Mouse (Mus musculus) kidney, postnatal 0 days (tissue): ENCODE results near the gene Mogat2. TPM values are rescaled to one million over a fixed set of nuclear protein-coding genes. Genes with fewer than 3 reads are reported as not detected.
A peak's percentile ranks its signal among the peaks of the same experiment; 100 is the strongest.

Experiments used
- ATAC-seq: fragments of 200-750 bp; cut with Nextera tagmentation; replicated peaks from 2 replicates; pipeline ENCODE4 v1.8.0; 2017; ENCODE audit warnings: low read depth, moderate number of reproducible peaks, moderate TSS enrichment, moderate library complexity; ENCODE audit not compliant: low FRiP score
- DNase-seq: peaks from one replicate; pipeline ENCODE4 v3.0.0-alpha.2; 2016; ENCODE audit warnings: low spot score
- H3K27ac ChIP-seq: fragments of 300-500 bp; sonication (generic); 2 replicates; pipeline ENCODE4 v1.5.1; 2014; ENCODE audit warnings: mild to moderate bottlenecking
- H3K27me3 ChIP-seq: fragments of 300-500 bp; sonication (generic); 2 replicates; pipeline ENCODE4 v1.6.1; 2014; ENCODE audit warnings: low read length, mixed read lengths; ENCODE audit not compliant: insufficient read depth
- H3K36me3 ChIP-seq: fragments of 300-500 bp; sonication (generic); 2 replicates; pipeline ENCODE4 v1.6.1; 2014; ENCODE audit warnings: low read length, mixed read lengths; ENCODE audit not compliant: insufficient read depth
- H3K4me1 ChIP-seq: fragments of 300-500 bp; sonication (generic); replicated peaks from 2 replicates; pipeline ENCODE4 v1.6.1; 2014; ENCODE audit warnings: antibody characterized with exemption, low read length, mixed read lengths; ENCODE audit not compliant: insufficient read depth
- H3K4me2 ChIP-seq: fragments of 300-500 bp; sonication (generic); 2 replicates; pipeline ENCODE4 v1.6.1; 2014; ENCODE audit warnings: mild to moderate bottlenecking, low read length, moderate library complexity, mixed read lengths
- H3K4me3 ChIP-seq: fragments of 300-500 bp; sonication (generic); replicated peaks from 2 replicates; pipeline ENCODE4 v1.5.1; 2014; ENCODE audit warnings: low read depth, low read length
- H3K9ac ChIP-seq: fragments of 300-500 bp; sonication (generic); 2 replicates; pipeline ENCODE4 v1.6.1; 2014; ENCODE audit warnings: low read depth, low read length
- H3K9me3 ChIP-seq: fragments of 300-500 bp; sonication (generic); replicated peaks from 2 replicates; pipeline ENCODE4 v1.6.1; 2016; ENCODE audit warnings: low read length, inconsistent platforms, mixed read lengths
- CTCF ChIP-seq: IDR thresholded peaks from 2 replicates; pipeline ENCODE4 v1.5.1; 2016; ENCODE audit warnings: antibody characterized with exemption, low read depth, mild to moderate bottlenecking, moderate library complexity
- WGBS: fragments of 180-500 bp; shearing (Covaris S2); extraction: QIAGEN DNeasy Blood & Tissue Kit; methylation state at CpG from one replicate; pipeline ENCODE4 v1.1.7; 2014; 5-methylcytosine and 5-hydroxymethylcytosine counted together
- polyA plus RNA-seq: library from polyadenylated mRNA; unstranded; fragments of >200 nt; fragmentation: Nextera tagmentation; extraction: Ambion mirVana; gene quantifications from 2 replicates; pipeline ENCODE4 v1.2.1, GENCODE M21; 2015

Gene Mogat2
- polyA plus RNA-seq, 1 experiment from 2014 or later, result 18.3 TPM

DNA sequence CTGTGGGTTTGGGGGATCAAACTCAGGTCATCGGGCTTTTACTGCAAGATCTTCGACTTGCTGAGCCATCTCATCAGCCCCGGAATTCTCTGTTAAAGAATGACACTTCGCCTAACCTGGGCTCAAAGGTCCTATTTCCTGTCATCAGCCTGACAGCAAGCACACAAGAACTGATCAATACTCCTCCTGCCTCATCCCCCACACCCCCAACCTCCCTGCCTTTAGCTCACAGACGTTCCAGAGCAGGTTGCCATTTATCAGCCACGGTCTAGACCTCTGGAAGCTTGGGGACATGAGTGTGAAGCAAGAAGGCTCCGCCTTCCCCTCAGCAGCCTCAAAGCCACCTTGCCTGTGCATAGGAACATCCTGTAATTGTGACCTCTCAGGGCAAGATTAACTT lies 32.1 kb downstream of the Mogat2 start:
- H3K27ac ChIP-seq, result no peak overlapping the region
- ATAC-seq, result no peak
- H3K9me3 ChIP-seq, result no peaks in the 10 kb centered on the region
- no peak for DNase-seq
- TF ChIP-seq CTCF, result no peak
- H3K36me3 ChIP-seq, result no peaks in the 10 kb centered on the region
- 69% methylated on average over 7 of the region's 7 CpGs for WGBS
- H3K4me3 ChIP-seq, result no peak overlapping the region
- no peak overlapping the region for H3K9ac ChIP-seq
- no peaks in the 10 kb centered on the region for H3K27me3 ChIP-seq
- no peaks in the 10 kb centered on the region for H3K4me1 ChIP-seq
- H3K4me2 ChIP-seq, result no peak overlapping the region

DNA sequence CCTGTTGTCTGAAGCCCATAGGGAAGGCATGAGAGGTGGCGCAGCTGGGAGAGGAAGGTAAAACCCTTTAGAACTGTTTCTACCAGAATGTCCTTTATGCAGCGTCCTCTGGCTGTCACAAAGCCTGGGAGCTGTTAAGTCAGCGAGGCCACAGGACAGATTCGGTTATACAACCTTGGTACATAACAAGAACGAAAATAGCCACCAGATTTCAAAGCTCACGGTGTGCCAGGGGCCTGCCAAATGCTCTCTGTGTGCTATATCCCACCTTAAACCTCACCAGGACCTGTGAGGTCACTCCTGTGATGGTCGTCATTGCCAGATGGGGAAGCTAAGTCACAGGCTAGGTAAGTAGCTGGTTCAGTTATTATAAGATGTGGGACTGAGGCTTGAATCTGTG lies 36.3 kb downstream of the Mogat2 start:
- 79% methylated on average over 7 of the region's 7 CpGs for WGBS
- DNase-seq (no peak), ATAC-seq (no peak)
- Histone ChIP-seq H3K36me3 (no peaks in the 10 kb centered on the region), H3K4me1 (no peaks in the 10 kb centered on the region), H3K4me3 (no peak overlapping the region), H3K27me3 (no peaks in the 10 kb centered on the region), H3K9ac (no peak overlapping the region), H3K4me2 (no peak overlapping the region), H3K9me3 (no peaks in the 10 kb centered on the region), H3K27ac (no peak overlapping the region)
- no peak for TF ChIP-seq CTCF

- no peak for DNase-seq
These were observed 38.1 kb downstream of the Mogat2 start for GRCm38 (mm10) chr7:99200290-99200689.

DNA sequence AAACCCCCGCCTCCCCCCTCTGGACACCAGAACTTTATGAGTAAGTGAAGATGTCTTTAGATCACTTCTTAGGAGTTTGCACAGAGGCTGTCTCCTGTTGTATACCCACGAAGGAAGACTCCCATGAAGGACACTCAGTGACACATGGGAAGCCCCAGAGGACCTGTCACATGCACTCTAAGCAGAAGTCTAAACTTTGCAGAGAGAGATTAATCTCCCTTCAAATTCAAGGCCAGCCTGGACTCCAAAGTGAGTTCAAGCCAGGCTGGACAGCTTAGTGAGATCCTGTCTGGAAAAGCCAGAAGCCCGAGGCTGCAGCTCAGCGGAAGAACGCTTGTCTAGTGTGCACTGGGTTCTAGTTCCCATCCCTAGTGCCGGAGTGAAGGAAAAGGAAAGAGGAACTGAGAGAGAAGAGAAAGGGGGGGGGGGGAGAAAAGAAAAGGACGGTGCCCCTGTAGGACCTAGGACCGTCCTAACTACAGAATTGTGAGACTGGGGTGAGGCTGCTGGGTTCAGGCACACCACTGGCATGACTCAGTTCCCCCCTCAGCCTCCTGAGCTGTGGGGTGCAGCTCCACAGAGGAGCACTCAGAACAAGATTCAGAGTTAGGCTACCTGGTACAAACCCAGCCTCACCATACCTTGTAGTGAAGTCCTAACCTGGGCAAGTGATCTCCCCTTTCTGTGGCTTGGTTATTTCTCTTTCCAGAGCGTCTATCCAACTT lies 38.8 kb downstream of the Mogat2 start:
- no peaks in the 10 kb centered on the region for H3K9me3 ChIP-seq
- TF ChIP-seq CTCF, result no peak
- no peak overlapping the region for H3K4me3 ChIP-seq
- 0 out of 2 replicates have a peak, but pooled peaks have one; percentile 7 for ATAC-seq
- no peak overlapping the region for H3K27ac ChIP-seq
- no peak for DNase-seq
- 79% methylated on average over 9 of the region's 9 CpGs for WGBS
- H3K4me1 ChIP-seq, result no peaks in the 10 kb centered on the region
- H3K4me2 ChIP-seq, result no peak overlapping the region
- H3K27me3 ChIP-seq, result no peaks in the 10 kb centered on the region
- no peaks in the 10 kb centered on the region for H3K36me3 ChIP-seq
- H3K9ac ChIP-seq, result no peak overlapping the region

More at GRCm38 (mm10) chr7:99200290-99200689, 38.1 kb downstream of the Mogat2 start:
- Histone ChIP-seq H3K27ac (no peak overlapping the region), H3K4me3 (no peak overlapping the region), H3K4me2 (no peak overlapping the region), H3K27me3 (no peaks in the 10 kb centered on the region), H3K36me3 (no peaks in the 10 kb centered on the region), H3K9me3 (no peaks in the 10 kb centered on the region), H3K9ac (no peak overlapping the region), H3K4me1 (no peaks in the 10 kb centered on the region)
- WGBS, result 16% methylated on average over 4 of the region's 4 CpGs
- no peak for TF ChIP-seq CTCF
- ATAC-seq, result peak; percentile 54

- Histone ChIP-seq H3K4me2 (no peak overlapping the region), H3K36me3 (no peaks in the 10 kb centered on the region), H3K27ac (no peak overlapping the region), H3K9ac (no peak overlapping the region), H3K4me1 (no peaks in the 10 kb centered on the region), H3K9me3 (no peaks in the 10 kb centered on the region), H3K27me3 (no peaks in the 10 kb centered on the region), H3K4me3 (no peak overlapping the region)
- WGBS, result 86% methylated on average over 2 of the region's 2 CpGs
- DNase-seq, result no peak
- ATAC-seq, result no peak
- no peak for TF ChIP-seq CTCF
These were observed 39.6 kb downstream of the Mogat2 start for GRCm38 (mm10) chr7:99198811-99199210.

- no peaks in the 10 kb centered on the region for H3K9me3 ChIP-seq
- H3K4me3 ChIP-seq, result no peak overlapping the region
- H3K27ac ChIP-seq, result no peak overlapping the region
- H3K9ac ChIP-seq, result no peak overlapping the region
- WGBS, result 67% methylated on average over 2 of the region's 2 CpGs
- H3K4me2 ChIP-seq, result no peak overlapping the region
- H3K27me3 ChIP-seq, result no peaks in the 10 kb centered on the region
- H3K4me1 ChIP-seq, result no peaks in the 10 kb centered on the region
- no peak for TF ChIP-seq CTCF
- ATAC-seq (no peak), DNase-seq (no peak)
- no peaks in the 10 kb centered on the region for H3K36me3 ChIP-seq
These were observed 43.9 kb downstream of the Mogat2 start for GRCm38 (mm10) chr7:99194511-99194910.

DNA sequence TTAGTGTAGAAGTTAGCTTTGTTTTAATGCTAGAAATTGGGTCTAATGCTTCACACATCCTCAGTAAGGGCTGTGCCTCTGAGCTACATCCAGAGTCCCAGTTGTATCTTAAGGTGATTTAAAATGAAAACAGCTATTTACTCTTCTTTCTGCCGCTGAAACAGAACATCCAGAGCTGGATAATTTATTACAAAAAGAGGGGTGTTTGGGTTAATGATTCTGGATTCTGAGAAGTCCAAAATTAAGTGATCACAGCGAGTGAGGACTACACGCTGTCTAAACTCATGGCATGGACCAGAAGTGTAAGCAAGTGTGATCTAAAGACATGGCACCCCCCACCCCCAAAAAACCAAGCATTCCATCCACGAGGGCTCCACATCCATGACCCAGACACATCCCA lies 44.5 kb downstream of the Mogat2 start:
- H3K9ac ChIP-seq, result no peak overlapping the region
- 71% methylated on average over 4 of the region's 4 CpGs for WGBS
- H3K27me3 ChIP-seq, result no peaks in the 10 kb centered on the region
- H3K27ac ChIP-seq, result no peak overlapping the region
- DNase-seq (no peak), ATAC-seq (no peak)
- no peak overlapping the region for H3K4me2 ChIP-seq
- H3K9me3 ChIP-seq, result no peaks in the 10 kb centered on the region
- no peak overlapping the region for H3K4me3 ChIP-seq
- H3K4me1 ChIP-seq, result no peaks in the 10 kb centered on the region
- no peak for TF ChIP-seq CTCF
- no peaks in the 10 kb centered on the region for H3K36me3 ChIP-seq
